Mouse (Mus musculus) T-helper 2 cell (primary cell): Measurements from ENCODE around the gene Creld2.

ENCODE experiments used
- in situ Hi-C: fragments of 300-600 bp; cut with MboI, MseI; formaldehyde crosslinking; loops from one replicate; pipeline ENCODE4 v1.15.1; 2025; ENCODE audit warnings: high pct_unique_total_duplicates

Gene Creld2

DNA sequence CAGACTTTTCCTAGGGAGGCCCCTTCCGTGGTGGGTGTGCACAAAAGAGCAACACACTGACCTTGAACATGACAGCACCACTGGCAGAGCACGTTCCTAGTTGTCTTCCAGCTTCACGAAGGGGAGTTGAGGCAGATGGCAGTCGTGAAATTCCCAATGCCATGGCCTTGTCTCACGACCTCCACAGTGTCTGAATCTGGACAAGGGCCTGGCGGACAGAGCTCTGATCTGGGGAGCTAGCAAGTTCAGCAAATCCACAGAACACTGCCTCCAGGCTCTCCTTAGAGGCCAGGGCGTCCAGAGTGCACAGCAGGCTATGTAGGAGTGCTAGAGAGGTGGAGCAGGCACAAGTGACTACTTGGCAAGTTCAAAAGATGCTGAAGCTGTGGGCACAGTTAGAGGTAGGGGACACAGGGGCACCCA is 47.5 kb downstream of the Creld2 start:
- in situ Hi-C loops = loop anchor here (10.0 kb wide), 1 partner anchor 488 kb away; the partner anchor contains the start of genes Lmf2 and Ncaph2

DNA sequence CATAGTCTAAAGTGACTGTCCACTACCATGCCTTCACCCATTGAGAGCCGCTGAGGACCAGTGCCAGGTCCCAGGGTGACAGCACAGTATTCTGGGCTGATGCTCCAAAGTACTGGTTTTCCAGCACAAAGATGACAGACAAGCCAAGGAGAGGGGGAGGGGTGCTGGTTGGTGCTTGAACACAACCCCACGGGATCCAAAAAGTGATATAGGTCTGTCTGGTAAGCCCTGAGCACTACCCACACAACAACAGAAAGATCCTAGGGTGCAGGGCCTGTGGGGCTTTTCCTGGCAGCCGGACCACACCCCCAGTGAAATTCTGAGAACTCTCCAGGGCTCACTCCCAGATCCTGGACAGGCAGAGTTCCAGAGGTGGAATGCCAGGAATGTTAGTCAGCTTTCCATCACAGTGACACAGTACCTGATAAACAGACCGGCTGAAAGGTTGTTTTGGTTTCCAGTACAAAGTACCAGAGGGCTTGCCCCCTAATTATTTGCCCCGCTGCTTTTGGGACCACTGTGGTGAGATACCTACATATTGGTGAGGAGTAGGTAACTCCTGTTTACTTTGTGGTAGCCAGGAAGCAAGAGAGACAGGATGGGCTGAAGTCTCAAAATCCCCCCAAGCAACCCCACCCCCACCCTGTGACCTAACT is 48.0 kb downstream of the Creld2 start:
- in situ Hi-C loops = loop anchor here (10.0 kb wide), 1 partner anchor 487 kb away; the partner anchor contains the start of genes Lmf2 and Ncaph2

DNA sequence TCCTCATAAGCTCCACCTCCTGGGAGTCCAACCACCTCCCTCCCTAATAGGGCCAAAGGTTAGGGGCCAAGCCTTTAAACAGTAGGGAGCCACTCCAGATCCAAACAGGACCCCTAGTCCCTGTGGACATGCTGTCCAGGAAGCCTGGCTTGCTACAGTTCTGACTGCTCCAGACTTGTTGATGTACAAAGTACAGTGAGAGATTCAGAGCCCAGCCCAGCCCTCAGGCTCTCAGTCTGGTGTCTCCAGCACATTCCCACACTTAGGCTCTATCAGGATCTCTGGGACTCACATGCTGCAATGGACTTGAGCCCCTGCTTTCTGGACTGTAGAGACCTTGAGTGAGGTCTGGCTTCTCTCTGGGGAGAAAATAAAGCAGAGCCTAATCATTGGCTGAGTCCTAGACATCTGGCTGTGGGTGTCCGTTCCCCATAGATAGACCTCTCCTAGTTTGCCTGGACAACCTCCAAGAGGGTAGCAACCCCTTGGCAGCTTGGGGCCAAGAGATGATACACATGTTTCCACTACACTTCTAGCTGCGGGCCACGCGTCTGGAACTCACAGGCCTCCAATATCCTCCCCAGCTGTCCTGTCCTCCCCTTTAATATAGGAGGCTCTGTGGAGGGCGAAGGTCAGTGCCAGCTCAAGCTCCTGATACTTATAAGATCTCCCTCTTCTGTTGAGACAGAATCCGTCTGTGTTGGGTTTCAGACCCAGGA is 48.7 kb downstream of the Creld2 start:
- in situ Hi-C loops = loop anchor here (10.0 kb wide), 1 partner anchor 487 kb away; the partner anchor contains the start of genes Lmf2 and Ncaph2

DNA sequence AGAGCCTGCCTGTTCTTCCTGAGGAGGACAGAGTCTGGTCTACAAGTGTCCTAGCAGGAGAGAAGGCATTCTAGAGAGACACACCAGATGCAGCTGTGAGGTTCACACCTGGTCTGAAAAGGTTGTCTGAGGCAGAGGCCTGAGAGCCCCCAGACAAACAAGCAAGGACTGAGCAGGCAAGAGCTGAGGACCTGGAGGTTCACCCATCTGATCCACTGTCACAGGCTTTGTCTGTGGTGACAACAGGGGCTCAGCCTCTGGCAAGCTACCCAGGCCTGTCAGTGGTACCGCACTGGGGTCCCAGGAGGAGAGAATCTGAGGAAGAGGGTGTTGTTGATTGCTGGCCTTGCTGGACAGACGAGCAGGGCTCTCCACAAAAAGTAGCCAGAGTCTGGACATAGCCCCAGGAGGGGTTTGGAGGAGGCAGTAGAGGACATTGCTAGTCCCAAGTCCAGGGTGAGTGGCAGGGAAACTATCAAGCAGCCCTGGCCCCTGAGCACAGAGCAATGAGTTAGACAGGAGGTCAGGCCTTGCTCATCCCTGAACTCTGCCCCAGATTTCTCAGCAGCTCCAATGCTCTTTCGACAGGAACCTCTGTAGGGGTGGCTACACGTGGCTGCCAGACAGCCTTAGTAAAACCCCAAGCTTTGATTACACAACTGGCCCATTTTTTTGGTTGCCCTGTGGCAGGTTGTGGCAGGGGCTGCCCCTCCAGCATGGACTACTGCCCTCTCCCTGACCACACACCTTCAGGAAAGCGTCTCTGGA is 51.2 kb downstream of the Creld2 start:
- in situ Hi-C loops = no loop called here

DNA sequence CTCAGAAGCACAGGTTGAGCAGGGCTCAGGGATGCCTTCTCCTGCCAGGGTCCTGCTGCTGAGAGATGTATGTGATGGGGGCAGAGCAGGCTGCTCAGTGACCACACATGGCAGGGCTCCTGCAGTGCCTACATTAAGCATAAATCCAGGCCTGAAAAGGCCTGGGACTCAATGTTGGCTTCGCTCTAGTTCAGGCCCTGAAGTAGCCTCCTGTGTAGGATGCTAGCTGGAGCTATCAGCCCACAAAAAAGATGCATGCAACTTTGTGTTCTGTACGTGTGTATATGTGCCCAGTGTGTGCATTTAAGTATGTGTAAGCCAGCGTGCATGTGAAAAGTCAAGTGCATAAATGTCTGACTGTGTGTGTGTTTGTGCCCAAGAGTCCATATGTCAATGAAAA is 54.6 kb downstream of the Creld2 start:
- in situ Hi-C loops = no loop called here

DNA sequence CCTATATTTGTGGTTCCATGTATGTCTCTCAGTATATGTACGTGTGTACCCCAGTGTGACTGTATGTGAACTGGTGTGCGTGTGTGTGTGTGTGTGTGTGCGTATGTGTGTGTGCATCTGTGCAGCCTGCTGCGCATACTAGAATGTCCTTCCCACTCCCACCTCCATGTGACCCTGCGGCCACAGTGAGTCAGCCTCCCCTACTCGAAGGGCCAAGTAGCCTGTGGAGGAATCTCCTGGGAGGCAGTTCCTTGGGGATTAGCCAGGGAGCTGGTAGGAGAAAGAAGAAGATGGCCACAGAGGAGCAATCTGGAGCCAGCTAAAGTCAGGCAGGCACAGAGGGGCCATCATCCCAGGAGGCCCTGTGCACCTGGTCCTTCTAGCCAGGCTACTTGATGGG is 55.0 kb downstream of the Creld2 start:
- in situ Hi-C loops = no loop called here

DNA sequence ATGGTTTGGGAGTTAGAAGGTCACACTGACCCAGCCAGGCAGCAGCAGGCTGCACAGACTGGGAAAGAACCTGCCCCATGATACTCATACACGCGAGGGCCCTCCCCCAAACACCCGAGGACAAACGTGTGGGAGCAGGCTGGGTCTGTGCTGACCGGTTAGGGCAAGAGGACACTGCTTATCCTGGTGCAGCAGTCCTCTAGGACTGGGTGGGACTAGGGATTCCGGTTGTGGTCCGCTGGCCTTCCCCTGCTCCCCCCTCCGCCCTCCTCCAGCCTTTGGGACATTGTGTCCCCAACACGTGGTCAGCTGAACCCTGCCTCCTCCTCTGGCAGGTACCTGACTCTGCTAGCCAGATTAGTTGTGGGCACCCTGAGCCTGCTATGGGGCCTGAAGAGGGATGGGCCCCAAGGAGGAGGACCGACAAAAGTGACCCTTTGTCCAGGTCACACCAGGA is 56.2 kb downstream of the Creld2 start:
- in situ Hi-C loops = loop anchor here (5.0 kb wide), 1 partner anchor 48 kb away; no protein-coding TSS in a partner anchor
